Mouse (Mus musculus): ENCODE results near the gene Nectin2.

- no peak for TF ChIP-seq POLR2A (IDR thresholded peaks at IDR 0.05; ENCODE audit: borderline replicate concordance, low read depth, low read length)
- TF ChIP-seq CTCF (IDR thresholded peaks at IDR 0.05; ENCODE audit: low read depth, low read length), result no peak
Measured at GRCm38 (mm10) chr7:19747420-19748218, 2.7 kb downstream of the Nectin2 start.
